In the genomic region with DNA sequence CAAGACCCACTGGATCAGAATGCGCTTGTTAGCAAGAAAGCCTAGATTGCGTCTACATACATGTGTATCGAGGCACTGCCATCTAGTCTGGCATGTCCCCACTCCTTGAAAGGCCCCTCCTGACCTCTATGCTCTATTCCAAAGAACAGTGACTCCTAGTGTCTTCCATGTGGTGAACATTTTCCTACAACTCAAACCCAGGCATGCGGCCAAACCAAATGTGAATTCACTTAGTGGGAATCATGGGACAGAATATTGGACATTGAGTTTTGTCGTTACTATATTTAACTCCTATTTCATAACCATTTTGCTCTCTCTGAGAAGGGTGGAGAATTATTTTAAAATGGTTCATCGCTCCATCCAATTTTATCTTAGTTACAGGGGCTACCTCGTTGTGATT, we compare ENCODE assay signal across 13 mouse cellular contexts.
DNase-seq lines count a peak whose midpoint lies in the region; ATAC-seq and TF ChIP-seq lines count a peak whose summit lies in the region.
"Had no signal": no experiment of that assay in that cellular context is flagged by ENCODE, and none has a peak within 500 bp of the region (broad histone marks: within the 10 kb centered on the region; RNA-seq: fewer than 3 reads in every experiment).

No protein-coding gene starts in this region.

- no peak for TF ChIP-seq EP300 in heart, postnatal 0 days (IDR thresholded peaks at IDR 0.05; ENCODE audit: low read depth)
- no peak for TF ChIP-seq EP300 in lung, postnatal 0 days (IDR thresholded peaks at IDR 0.05)

- no peak overlapping the region for H3K27ac ChIP-seq in heart, postnatal 0 days (ENCODE audit: low read depth)
- H3K27ac ChIP-seq in lung, postnatal 0 days (ENCODE audit: low read length), result no peak overlapping the region
- H3K27ac ChIP-seq: hindbrain, embryonic 15.5 days; neural tube, embryonic 13.5 days had no signal

- no peak overlapping the region for H3K9ac ChIP-seq in heart, postnatal 0 days (replicated peaks; ENCODE audit: low read depth, low read length)
- no peak overlapping the region for H3K9ac ChIP-seq in lung, postnatal 0 days (replicated peaks; ENCODE audit: low read depth)
- H3K9ac ChIP-seq: hindbrain, embryonic 15.5 days; neural tube, embryonic 13.5 days had no signal

- TF ChIP-seq CTCF in heart, postnatal 0 days (IDR thresholded peaks at IDR 0.05; ENCODE audit: low read depth), result peak; percentile 39
- peak; percentile 51 for TF ChIP-seq CTCF in lung, postnatal 0 days (IDR thresholded peaks at IDR 0.05)

- H3K4me2 ChIP-seq in heart, postnatal 0 days (ENCODE audit: low read depth, low read length), result no peak overlapping the region
- H3K4me2 ChIP-seq in lung, postnatal 0 days (replicated peaks; ENCODE audit: low read depth, low read length), result no peak overlapping the region
- H3K4me2 ChIP-seq: hindbrain, embryonic 15.5 days; midbrain, embryonic 11.5 days; neural tube, embryonic 13.5 days had no signal

- no peaks in the 10 kb centered on the region for H3K36me3 ChIP-seq in heart, postnatal 0 days (replicated peaks; ENCODE audit: control insufficient read depth, insufficient read depth, low read length)
- no peaks in the 10 kb centered on the region for H3K36me3 ChIP-seq in lung, postnatal 0 days (ENCODE audit: insufficient read depth, low read length)
- H3K36me3 ChIP-seq: hindbrain, embryonic 15.5 days; neural tube, embryonic 13.5 days had no signal

- 67% methylated on average over 7 of the region's 7 CpGs for WGBS in heart, postnatal 0 days
- WGBS in lung, postnatal 0 days, result 73% methylated on average over 7 of the region's 7 CpGs

- 0 out of 2 replicates have a peak, but pooled peaks have one; percentile 44 for ATAC-seq in heart, postnatal 0 days (ENCODE audit: insufficient read depth, low read depth)
- ATAC-seq in lung, postnatal 0 days, result peak; percentile 68
- no peak for ATAC-seq in activated CD4-positive, CD25-positive, alpha-beta regulatory T cell, adult 4 months
- ATAC-seq in monocyte, adult 5-6 weeks (replicated peaks; ENCODE audit: insufficient number of reproducible peaks, low FRiP score, low TSS enrichment, poor library complexity, severe bottlenecking), result no peak
- ATAC-seq in megakaryocyte, adult 5-6 weeks (ENCODE audit: poor library complexity, severe bottlenecking), result no peak

- peak; percentile 26 for DNase-seq in kidney, postnatal 10 days
- no peak for DNase-seq in kidney, adult 9 months
- peak; percentile 72 for DNase-seq in gastrocnemius, adult 18-20 months (ENCODE audit: low spot score)
- peak; percentile 39 for DNase-seq in heart, postnatal 0 days (ENCODE audit: low spot score)
- DNase-seq in lung, postnatal 0 days (ENCODE audit: low spot score), result peak; percentile 74
- DNase-seq: layer of hippocampus, adult 9-11 months; liver had no signal

- H3K4me1 ChIP-seq in heart, postnatal 0 days (ENCODE audit: control insufficient read depth, insufficient read depth), result no peaks in the 10 kb centered on the region
- no peaks in the 10 kb centered on the region for H3K4me1 ChIP-seq in lung, postnatal 0 days (ENCODE audit: insufficient read depth, low read depth, low read length)
- H3K4me1 ChIP-seq: neural tube, embryonic 13.5 days had no signal

- no peak overlapping the region for H3K4me3 ChIP-seq in heart, postnatal 0 days (ENCODE audit: low read depth, low read length)
- no peak overlapping the region for H3K4me3 ChIP-seq in lung, postnatal 0 days (ENCODE audit: low read depth, low read length)
- H3K4me3 ChIP-seq: hindbrain, embryonic 15.5 days; neural tube, embryonic 13.5 days had no signal

- no peaks in the 10 kb centered on the region for H3K9me3 ChIP-seq in heart, postnatal 0 days (replicated peaks; ENCODE audit: control insufficient read depth, low read length)
- H3K9me3 ChIP-seq in lung, postnatal 0 days (ENCODE audit: low read length), result no peaks in the 10 kb centered on the region
- H3K9me3 ChIP-seq: hindbrain, embryonic 15.5 days; neural tube, embryonic 13.5 days had no signal

- no peaks in the 10 kb centered on the region for H3K27me3 ChIP-seq in heart, postnatal 0 days (ENCODE audit: control insufficient read depth, insufficient read depth, low read length)
- no peaks in the 10 kb centered on the region for H3K27me3 ChIP-seq in lung, postnatal 0 days (replicated peaks; ENCODE audit: insufficient read depth, low read length)
- H3K27me3 ChIP-seq: hindbrain, embryonic 15.5 days; neural tube, embryonic 13.5 days had no signal

Comparison
In these comparisons a context has a peak if more than half of its experiments do, and no peak if none do; other contexts are left out.
1. ATAC-seq: peak in heart, postnatal 0 days (single experiment) and lung, postnatal 0 days (single experiment); none in activated CD4-positive, CD25-positive, alpha-beta regulatory T cell, adult 4 months (single experiment), monocyte, adult 5-6 weeks (single experiment) and megakaryocyte, adult 5-6 weeks (single experiment).